14 mouse cellular contexts compared by ENCODE assay signal in the genomic region with DNA sequence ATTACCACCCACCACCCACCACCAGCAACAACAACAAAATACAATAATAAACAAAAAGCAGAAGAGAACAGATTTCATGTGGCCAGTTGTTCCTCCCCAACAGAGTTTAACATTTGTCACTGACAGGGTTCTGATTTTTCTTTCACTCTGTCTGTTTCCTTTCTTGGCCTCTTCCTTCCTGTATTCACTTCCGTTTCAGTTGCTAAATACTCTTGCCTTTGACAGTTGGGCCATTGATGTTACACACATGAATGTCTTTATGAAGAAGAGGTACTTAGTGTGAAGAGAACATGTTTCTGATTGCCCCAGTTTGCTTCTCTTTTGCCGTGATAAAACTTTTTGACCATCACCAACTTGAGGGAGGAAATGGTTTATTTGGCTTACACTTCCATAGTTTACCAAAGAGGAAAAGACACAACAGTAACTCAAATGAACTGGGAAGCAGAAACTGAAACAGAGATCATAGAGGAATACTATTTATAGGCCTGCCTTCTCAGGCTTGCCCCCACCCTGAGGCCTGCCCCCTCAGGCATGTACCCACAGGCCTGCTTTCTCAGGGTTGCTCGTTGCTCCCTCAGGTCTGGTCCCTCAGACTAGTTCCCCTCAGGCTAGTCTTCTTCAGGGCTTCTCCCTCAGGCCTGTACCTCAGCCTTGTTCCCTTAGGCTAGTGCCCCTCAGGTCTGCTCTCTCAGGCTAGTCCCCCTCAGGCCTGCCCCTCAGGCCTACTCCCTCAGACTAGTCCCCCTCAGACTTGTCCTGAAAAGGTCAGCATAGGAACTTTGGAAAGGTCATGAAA. TPM values are rescaled to one million over a fixed set of nuclear protein-coding genes. Genes with fewer than 3 reads are reported as not detected.
A peak's percentile ranks its signal among the peaks of the same experiment; 100 is the strongest.
DNase-seq lines count a peak whose midpoint lies in the region; ATAC-seq and TF ChIP-seq lines count a peak whose summit lies in the region.
"Had no signal": no experiment of that assay in that cellular context is flagged by ENCODE, and none has a peak within 500 bp of the region (broad histone marks: within the 10 kb centered on the region; RNA-seq: fewer than 3 reads in every experiment).

No protein-coding gene starts in this region.

- no peaks in the 10 kb centered on the region for H3K9me3 ChIP-seq in intestine, embryonic 15.5 days
- no peaks in the 10 kb centered on the region for H3K9me3 ChIP-seq in intestine, postnatal 0 days (ENCODE audit: control insufficient read depth)
- H3K9me3 ChIP-seq: forebrain, embryonic 10.5 days; neural tube, embryonic 13.5 days had no signal

- H3K36me3 ChIP-seq in intestine, embryonic 15.5 days: no peaks in the 10 kb centered on the region
- no peaks in the 10 kb centered on the region for H3K36me3 ChIP-seq in intestine, postnatal 0 days (ENCODE audit: control insufficient read depth, insufficient read depth)
- no peaks in the 10 kb centered on the region for H3K36me3 ChIP-seq in spleen, adult 2 months (ENCODE audit: control insufficient read depth, insufficient read depth, low read length)
- H3K36me3 ChIP-seq in splenic B cell, adult 2 months (ENCODE audit: control insufficient read depth, insufficient read depth, low read length, poor library complexity, severe bottlenecking): no peaks in the 10 kb centered on the region
- H3K36me3 ChIP-seq: forebrain, embryonic 10.5 days; neural tube, embryonic 13.5 days had no signal

- H3K9ac ChIP-seq in intestine, embryonic 15.5 days: no peak overlapping the region
- no peak overlapping the region for H3K9ac ChIP-seq in intestine, postnatal 0 days (ENCODE audit: low read depth, low read length)
- H3K9ac ChIP-seq: neural tube, embryonic 13.5 days had no signal

- no peak overlapping the region for H3K27ac ChIP-seq in intestine, embryonic 15.5 days
- H3K27ac ChIP-seq in intestine, postnatal 0 days (ENCODE audit: low read depth, low read length): no peak overlapping the region
- peak overlapping the region; percentile 97 for H3K27ac ChIP-seq in spleen, adult 2 months (ENCODE audit: insufficient read depth, low read length)
- H3K27ac ChIP-seq: forebrain, embryonic 10.5 days; gastrocnemius, adult 2 months; neural tube, embryonic 13.5 days had no signal

- ATAC-seq in intestine, embryonic 15.5 days: 0 out of 2 replicates have a peak, but pooled peaks have one; percentile 34
- ATAC-seq in intestine, postnatal 0 days: no peak

- H3K4me1 ChIP-seq in intestine, embryonic 15.5 days (replicated peaks): no peaks in the 10 kb centered on the region
- no peaks in the 10 kb centered on the region for H3K4me1 ChIP-seq in intestine, postnatal 0 days (replicated peaks; ENCODE audit: control insufficient read depth, insufficient read depth, low read length)
- peaks cover 36% of the 10 kb centered on the region for H3K4me1 ChIP-seq in spleen, adult 2 months (ENCODE audit: control insufficient read depth, insufficient read depth, insufficient read length)
- H3K4me1 ChIP-seq: neural tube, embryonic 13.5 days had no signal

- peak; percentile 69 to 71 for DNase-seq in spleen, adult 2 months (ENCODE audit: low read depth in 1 of 2, low spot score in 2 of 2)
- DNase-seq in spleen, postnatal 14 days (ENCODE audit: low spot score in 2 of 2): no peak
- DNase-seq in induced T-regulatory cell, adult 2 months (ENCODE audit: low read depth): peak; percentile 67
- DNase-seq in splenic B cell, adult 2 months (ENCODE audit: low read depth, low spot score): peak; percentile 82
- DNase-seq in cerebellum, adult 11 months: no peak
- no peak for DNase-seq in cerebellum, postnatal 4 days (ENCODE audit: low spot score in 2 of 2)
- DNase-seq: gastrocnemius, adult 2 months; heart, postnatal 10 days; kidney, adult 18-20 months; right cerebral cortex, postnatal 4 days had no signal

- H3K27me3 ChIP-seq in intestine, embryonic 15.5 days (replicated peaks): no peaks in the 10 kb centered on the region
- H3K27me3 ChIP-seq in intestine, postnatal 0 days (replicated peaks; ENCODE audit: control insufficient read depth, insufficient read depth, low read length): no peaks in the 10 kb centered on the region
- no peaks in the 10 kb centered on the region for H3K27me3 ChIP-seq in spleen, adult 2 months (ENCODE audit: control insufficient read depth, insufficient read depth, low read length)
- H3K27me3 ChIP-seq in splenic B cell, adult 2 months (ENCODE audit: control insufficient read depth, insufficient read depth, low read length, poor library complexity, severe bottlenecking): no peaks in the 10 kb centered on the region
- H3K27me3 ChIP-seq: neural tube, embryonic 13.5 days had no signal

- 57% methylated on average over 3 of the region's 3 CpGs for WGBS in intestine, embryonic 15.5 days
- 63% methylated on average over 3 of the region's 3 CpGs for WGBS in intestine, postnatal 0 days
- 4% methylated on average over 3 of the region's 3 CpGs for WGBS in spleen, adult 2 months

- no peak overlapping the region for H3K4me2 ChIP-seq in intestine, embryonic 15.5 days (replicated peaks)
- no peak overlapping the region for H3K4me2 ChIP-seq in intestine, postnatal 0 days (replicated peaks; ENCODE audit: low read depth)
- H3K4me2 ChIP-seq: neural tube, embryonic 13.5 days had no signal

- no peak overlapping the region for H3K4me3 ChIP-seq in intestine, embryonic 15.5 days (replicated peaks)
- H3K4me3 ChIP-seq in intestine, postnatal 0 days (ENCODE audit: low read depth, low read length): no peak overlapping the region
- peak overlapping the region; percentile 12; the same call in 1 of the 2 replicates for H3K4me3 ChIP-seq in spleen, adult 2 months (ENCODE audit: extremely low read depth, insufficient read depth, insufficient read length)
- H3K4me3 ChIP-seq: forebrain, embryonic 10.5 days; gastrocnemius, adult 2 months; neural tube, embryonic 13.5 days had no signal

- TF ChIP-seq POLR2A in spleen, adult 2 months (IDR thresholded peaks at IDR 0.05; ENCODE audit: low read depth, low read length): no peak

- no peak for TF ChIP-seq CTCF in intestine, postnatal 0 days (IDR thresholded peaks at IDR 0.05; ENCODE audit: low read depth)
- no peak for TF ChIP-seq CTCF in spleen, adult 2 months (IDR thresholded peaks at IDR 0.05; ENCODE audit: extremely low read depth, insufficient read depth, insufficient read length, insufficient replicate concordance)

RNA-seq across cellular contexts. Expression of gene Tmem243, which starts 13.3 kb away (rescaled TPM):
- 21.9 and 26.6 TPM in 2 replicates for polyA plus RNA-seq in intestine, embryonic 15.5 days (2015; fragmentation: Nextera tagmentation; extraction: Ambion mirVana)
- 116 and 117 TPM in 2 replicates for polyA plus RNA-seq in intestine, postnatal 0 days (2015; fragmentation: Nextera tagmentation; extraction: Ambion mirVana)
- polyA plus RNA-seq in spleen, adult 2 months (2012; rRNA removed): 56.1 and 106 TPM in 2 replicates

Comparison
In these comparisons a context has a peak if more than half of its experiments do, and no peak if none do; other contexts are left out.
1. DNase-seq: peak in spleen, adult 2 months (2 of 2), induced T-regulatory cell, adult 2 months (single experiment) and splenic B cell, adult 2 months (single experiment); none in spleen, postnatal 14 days (0 of 2), cerebellum, adult 11 months (single experiment) and cerebellum, postnatal 4 days (0 of 2).